Mouse (Mus musculus): Measurements from ENCODE around the gene Arl4d. TPM values are rescaled to one million over a fixed set of nuclear protein-coding genes. Genes with fewer than 3 reads are reported as not detected.
"Not testable (repeated sequence)": the region's sequence is repeated elsewhere in the genome, so short reads cannot be mapped to it uniquely, and the experiment has no call there.

The Arl4d gene
- polyA plus RNA-seq, 1 experiment from 2014 or later: 8.1 TPM

DNA sequence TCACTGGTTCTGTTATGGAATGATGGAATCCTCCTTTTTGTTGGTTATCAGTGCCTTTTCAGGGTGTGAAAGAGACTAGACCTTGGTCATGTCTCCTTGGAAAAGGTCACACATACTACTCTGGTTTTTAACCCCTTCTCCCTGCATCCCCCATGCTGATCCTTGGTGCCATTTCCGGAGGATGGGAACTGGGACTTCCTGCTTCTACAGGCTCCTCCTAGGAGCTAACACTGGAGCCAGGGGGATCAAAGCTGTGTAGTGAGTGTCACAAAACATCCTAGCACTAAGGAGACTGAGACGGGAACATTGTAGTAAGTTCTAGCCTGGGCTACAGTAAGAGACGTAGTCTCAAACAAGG lies 7.8 kb upstream of the Arl4d start:
- H3K27me3 ChIP-seq (replicated peaks): no peaks in the 10 kb centered on the region
- peak; percentile 46; the same call in 1 of the 2 replicates for ATAC-seq (ENCODE audit: low FRiP score)
- WGBS: 2% methylated on average over 3 of the region's 3 CpGs

GRCm38 (mm10) chr11:101657886-101658750 lies 7.2 kb upstream of the Arl4d start:
- H3K9me3 ChIP-seq (replicated peaks); H3K27me3 ChIP-seq (replicated peaks); H3K36me3 ChIP-seq; H3K4me1 ChIP-seq: not testable (repeated sequence)
- under 1% methylated on average over 38 of the region's 40 CpGs for WGBS
- Histone ChIP-seq H3K4me2 (peak overlapping the region; percentile 57), H3K27ac (replicated peaks) (peak overlapping the region; percentile 98), H3K9ac (replicated peaks) (peak overlapping the region; percentile 67; the same call in 1 of the 2 replicates), H3K4me3 (replicated peaks) (peak overlapping the region; percentile 34)
- peak; percentile 93 for ATAC-seq (ENCODE audit: low FRiP score)

More for the DNA sequence above, 7.8 kb upstream of the Arl4d start:
- Histone ChIP-seq H3K4me3 (replicated peaks) (peak overlapping the region; percentile 34), H3K4me2 (peak overlapping the region; percentile 57), H3K27ac (replicated peaks) (peak overlapping the region; percentile 98), H3K9me3 (replicated peaks) (no peaks in the 10 kb centered on the region), H3K9ac (replicated peaks) (peak overlapping the region; percentile 67; the same call in 1 of the 2 replicates), H3K36me3 (no peaks in the 10 kb centered on the region), H3K4me1 (no peaks in the 10 kb centered on the region)

- no peak overlapping the region for H3K9ac ChIP-seq (replicated peaks)
- no peaks in the 10 kb centered on the region for H3K36me3 ChIP-seq
- H3K4me3 ChIP-seq (replicated peaks): no peak overlapping the region
- ATAC-seq (ENCODE audit: low FRiP score): peak; percentile 27; the same call in 1 of the 2 replicates
- no peaks in the 10 kb centered on the region for H3K9me3 ChIP-seq (replicated peaks)
- peak overlapping the region; percentile 86 for H3K27ac ChIP-seq (replicated peaks)
- H3K4me2 ChIP-seq: peak overlapping the region; percentile 17
- no peaks in the 10 kb centered on the region for H3K27me3 ChIP-seq (replicated peaks)
- no peaks in the 10 kb centered on the region for H3K4me1 ChIP-seq
- 35% methylated on average over 10 of the region's 10 CpGs for WGBS
Observed at GRCm38 (mm10) chr11:101658751-101659558, 6.4 kb upstream of the Arl4d start.

GRCm38 (mm10) chr11:101661191-101661590 lies 4.2 kb upstream of the Arl4d start:
- 76% methylated on average over 7 of the region's 7 CpGs for WGBS
- no peak overlapping the region for H3K4me3 ChIP-seq (replicated peaks)
- no peaks in the 10 kb centered on the region for H3K27me3 ChIP-seq (replicated peaks)
- no peak overlapping the region for H3K4me2 ChIP-seq
- H3K27ac ChIP-seq (replicated peaks): no peak overlapping the region
- ATAC-seq (ENCODE audit: low FRiP score): no peak
- no peaks in the 10 kb centered on the region for H3K9me3 ChIP-seq (replicated peaks)
- H3K4me1 ChIP-seq: peaks cover 10% of the 10 kb centered on the region; the same call in 1 of the 2 replicates
- no peak overlapping the region for H3K9ac ChIP-seq (replicated peaks)
- no peaks in the 10 kb centered on the region for H3K36me3 ChIP-seq

- H3K4me2 ChIP-seq: no peak overlapping the region
- WGBS: 79% methylated on average over 5 of the region's 5 CpGs
- no peak overlapping the region for H3K27ac ChIP-seq (replicated peaks)
- peaks cover 16% of the 10 kb centered on the region for H3K4me1 ChIP-seq
- no peaks in the 10 kb centered on the region for H3K9me3 ChIP-seq (replicated peaks)
- no peak for ATAC-seq (ENCODE audit: low FRiP score)
- H3K36me3 ChIP-seq: no peaks in the 10 kb centered on the region
- H3K4me3 ChIP-seq (replicated peaks): no peak overlapping the region
- H3K27me3 ChIP-seq (replicated peaks): no peaks in the 10 kb centered on the region
- H3K9ac ChIP-seq (replicated peaks): no peak overlapping the region
Observed at GRCm38 (mm10) chr11:101661786-101662185, 3.6 kb upstream of the Arl4d start.

GRCm38 (mm10) chr11:101663229-101664027 lies 1.9 kb upstream of the Arl4d start:
- Histone ChIP-seq H3K27ac (replicated peaks) (no peak overlapping the region), H3K4me2 (no peak overlapping the region), H3K9me3 (replicated peaks) (no peaks in the 10 kb centered on the region), H3K4me1 (peaks cover 32% of the 10 kb centered on the region), H3K9ac (replicated peaks) (no peak overlapping the region), H3K4me3 (replicated peaks) (no peak overlapping the region), H3K36me3 (no peaks in the 10 kb centered on the region), H3K27me3 (replicated peaks) (no peaks in the 10 kb centered on the region)
- no peak for ATAC-seq (ENCODE audit: low FRiP score)
- WGBS: 65% methylated on average over 11 of the region's 11 CpGs

DNA sequence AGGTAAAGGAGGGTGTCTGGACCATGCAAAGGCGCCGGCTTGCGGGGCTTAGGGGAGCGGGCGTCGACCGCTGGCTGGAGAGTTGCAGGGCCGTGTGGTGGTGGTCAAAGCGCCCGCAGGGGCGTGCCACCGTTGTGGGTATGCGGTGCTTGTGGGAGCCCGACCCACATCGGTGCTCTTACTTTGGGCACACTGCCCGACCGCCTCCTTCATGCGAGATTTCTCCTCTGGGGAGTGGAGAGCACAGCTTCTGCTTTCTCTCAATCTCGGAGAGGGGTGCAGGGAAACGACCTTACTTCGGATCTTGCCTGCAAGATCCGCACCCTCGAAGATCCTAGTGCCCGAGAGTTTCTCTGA lies 273 bp downstream of the Arl4d start:
- WGBS: under 1% methylated on average over 24 of the region's 24 CpGs

GRCm38 (mm10) chr11:101666626-101667345 lies 1.4 kb downstream of the Arl4d start:
- Histone ChIP-seq H3K4me1 (peaks cover 37% of the 10 kb centered on the region), H3K4me3 (replicated peaks) (peak overlapping the region; percentile 63), H3K9ac (replicated peaks) (peak overlapping the region; percentile 20; the same call in 1 of the 2 replicates), H3K9me3 (replicated peaks) (no peaks in the 10 kb centered on the region), H3K27ac (replicated peaks) (0 out of 2 replicates have a peak overlapping the region, but pooled peaks have one; percentile 18), H3K4me2 (peak overlapping the region; percentile 94), H3K36me3 (no peaks in the 10 kb centered on the region), H3K27me3 (replicated peaks) (no peaks in the 10 kb centered on the region)
- no peak for ATAC-seq (ENCODE audit: low FRiP score)
- WGBS: 77% methylated on average over 28 of the region's 28 CpGs

More for the DNA sequence above, 273 bp downstream of the Arl4d start:
- H3K4me2 ChIP-seq: peak overlapping the region; percentile 94
- no peaks in the 10 kb centered on the region for H3K36me3 ChIP-seq
- peak overlapping the region; percentile 63 for H3K4me3 ChIP-seq (replicated peaks)
- no peak; the same call in 1 of the 2 replicates for ATAC-seq (ENCODE audit: low FRiP score)
- peak overlapping the region; percentile 78 for H3K9ac ChIP-seq (replicated peaks)
- no peaks in the 10 kb centered on the region for H3K9me3 ChIP-seq (replicated peaks)
- no peaks in the 10 kb centered on the region for H3K27me3 ChIP-seq (replicated peaks)
- peaks cover 37% of the 10 kb centered on the region for H3K4me1 ChIP-seq
- peak overlapping the region; percentile 93 for H3K27ac ChIP-seq (replicated peaks)

DNA sequence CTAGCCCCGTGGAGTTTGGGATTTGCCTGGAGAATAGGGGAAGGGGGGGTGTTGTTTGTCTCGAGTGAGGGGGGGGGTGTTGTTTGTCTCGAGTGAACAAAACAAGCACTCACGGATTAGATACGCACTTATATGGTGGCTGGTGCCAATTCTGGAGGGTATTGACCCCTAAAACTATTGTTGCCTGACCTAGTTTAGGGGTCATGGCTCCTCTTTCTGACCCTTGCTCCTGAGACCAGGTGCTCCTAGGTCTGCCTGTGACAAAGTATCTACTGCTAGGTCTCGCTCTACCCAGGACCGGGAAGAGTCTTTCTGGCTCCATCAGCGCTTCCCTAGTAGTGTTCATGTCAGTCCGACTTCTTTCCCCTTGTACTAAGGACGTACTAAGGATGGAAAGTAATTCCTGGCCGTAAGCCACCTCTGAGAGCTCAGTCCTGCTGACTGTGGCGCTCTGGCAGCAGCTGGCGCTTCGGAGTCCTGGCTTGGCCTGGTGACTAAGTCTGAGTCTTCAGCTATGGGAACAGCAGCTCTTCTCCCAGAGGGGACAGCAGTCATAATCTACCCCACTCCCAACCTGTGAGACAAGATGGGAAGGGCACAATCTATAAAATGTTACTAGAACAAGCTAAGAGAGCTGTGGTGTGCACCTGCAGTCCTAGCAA lies 2.7 kb downstream of the Arl4d start:
- H3K4me1 ChIP-seq: peaks cover 37% of the 10 kb centered on the region
- no peak overlapping the region for H3K4me3 ChIP-seq (replicated peaks)
- peak overlapping the region; percentile 94 for H3K4me2 ChIP-seq
- H3K9ac ChIP-seq (replicated peaks): no peak overlapping the region
- WGBS: 62% methylated on average over 14 of the region's 14 CpGs
- no peak overlapping the region for H3K27ac ChIP-seq (replicated peaks)
- H3K36me3 ChIP-seq: no peaks in the 10 kb centered on the region
- ATAC-seq (ENCODE audit: low FRiP score): no peak
- H3K27me3 ChIP-seq (replicated peaks): no peaks in the 10 kb centered on the region
- no peaks in the 10 kb centered on the region for H3K9me3 ChIP-seq (replicated peaks)

GRCm38 (mm10) chr11:101668546-101669261 lies 3.4 kb downstream of the Arl4d start:
- H3K9ac ChIP-seq (replicated peaks): no peak overlapping the region
- H3K4me3 ChIP-seq (replicated peaks): no peak overlapping the region
- no peak for ATAC-seq (ENCODE audit: low FRiP score)
- no peaks in the 10 kb centered on the region for H3K27me3 ChIP-seq (replicated peaks)
- peaks cover 37% of the 10 kb centered on the region for H3K4me1 ChIP-seq
- H3K9me3 ChIP-seq (replicated peaks): no peaks in the 10 kb centered on the region
- WGBS: 43% methylated on average over 13 of the region's 13 CpGs
- peak overlapping the region; percentile 94 for H3K4me2 ChIP-seq
- no peak overlapping the region for H3K27ac ChIP-seq (replicated peaks)
- H3K36me3 ChIP-seq: no peaks in the 10 kb centered on the region

Measured in neural tube, embryonic 15.5 days (tissue).